Mouse (Mus musculus) stomach, adult 2 months (tissue): Measurements from ENCODE around the gene Rasd2. TPM values are rescaled to one million over a fixed set of nuclear protein-coding genes. Genes with fewer than 3 reads are reported as not detected.

Experiments used
- polyA plus RNA-seq: library from polyadenylated mRNA; depleted of rRNA; stranded (reverse); fragments of >200 nt; gene quantifications from 2 replicates; pipeline ENCODE4 v1.2.3, GENCODE M21; 2012; rRNA removed

The Rasd2 gene
- 1.5 and 2.6 TPM in 2 replicates for polyA plus RNA-seq

DNA sequence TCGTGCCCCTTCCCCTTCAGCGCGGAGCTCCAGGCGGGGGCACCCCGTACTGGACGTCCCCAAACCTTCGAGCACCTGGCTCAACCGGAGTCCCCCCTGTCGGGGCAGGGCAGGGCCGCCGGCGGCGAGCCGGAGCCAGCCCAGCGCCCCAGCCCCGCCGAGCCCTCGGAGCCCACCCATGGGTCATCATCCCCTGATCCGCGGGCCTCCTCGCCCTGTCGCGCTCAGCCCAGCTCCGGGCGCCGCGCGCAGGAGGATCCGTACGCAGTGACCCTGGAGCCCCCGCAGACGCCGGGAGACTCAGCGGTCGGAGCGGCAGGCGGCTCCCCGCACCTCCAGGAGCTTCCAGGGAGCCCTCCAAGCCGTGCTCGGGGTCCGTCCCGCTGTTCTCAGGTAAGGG, at the start of gene Rasd2:
Rasd2 (plus strand) TSS at position 259 of the 400 bp plus-strand sequence.

Other genes with a start within 250 kb of the Rasd2 start
- 2.5 and 4.9 TPM in 2 replicates for gene Hmgxb4, start 220.6 kb upstream of the Rasd2 start, polyA plus RNA-seq
- 19.4 and 19.5 TPM in 2 replicates for gene Tom1, start 180.2 kb upstream of the Rasd2 start, polyA plus RNA-seq
- gene Hmox1, start 120.3 kb upstream of the Rasd2 start, polyA plus RNA-seq, result 18.3 and 30.8 TPM in 2 replicates
- 6.8 and 7.0 TPM in 2 replicates for gene Mcm5, start 104.4 kb upstream of the Rasd2 start, polyA plus RNA-seq
- gene Gm10358, start 192.6 kb downstream of the Rasd2 start, polyA plus RNA-seq, result 0.09 and 0.41 TPM in 2 replicates
- gene Iqcm, start 234.8 kb downstream of the Rasd2 start, polyA plus RNA-seq, result not detected in 2 replicates